ENCODE assay signal across 1 mouse cellular context in genomic region chr12:56345367-56346089, GRCm38 (mm10).
TF ChIP-seq lines count a peak whose summit lies in the region.

Mbip (minus strand) TSS chr12:56345894.

TF ChIP-seq in CH12.LX, 34 proteins besides CTCF, POLR2A, EP300 and RAD21 (continued from another document):
- no peak for TF ChIP-seq USF2 (conservative IDR thresholded peaks at IDR 0.05; ENCODE audit: low read depth, low read length)
- no peak; the same call in 1 of the 2 replicates for TF ChIP-seq MAX (IDR thresholded peaks at IDR 0.05; ENCODE audit: low read length)
- 0 out of 2 replicates have a peak, but pooled peaks have one; percentile 26 for TF ChIP-seq MYC (IDR thresholded peaks at IDR 0.05; ENCODE audit: low read depth, low read length)
- no peak for TF ChIP-seq SMC3 (IDR thresholded peaks at IDR 0.05; ENCODE audit: low read depth, low read length)
- no peak for TF ChIP-seq ZKSCAN1 (IDR thresholded peaks at IDR 0.05; ENCODE audit: borderline replicate concordance, low read depth, low read length)
- TF ChIP-seq BHLHE40 (IDR thresholded peaks at IDR 0.05; ENCODE audit: low read depth, low read length): no peak
- TF ChIP-seq KAT2A (IDR thresholded peaks at IDR 0.05; ENCODE audit: insufficient replicate concordance, low read length): 0 out of 2 replicates have a peak, but pooled peaks have one; percentile 22
- TF ChIP-seq POLR2AphosphoS2 (IDR thresholded peaks at IDR 0.05; ENCODE audit: low read depth, low read length): no peak
- TF ChIP-seq SIN3A (IDR thresholded peaks at IDR 0.05; ENCODE audit: low read length): peak; percentile 88
- TF ChIP-seq NRF1 (IDR thresholded peaks at IDR 0.05; ENCODE audit: low read depth, low read length): 0 out of 2 replicates have a peak, but pooled peaks have one; percentile 9
- TF ChIP-seq TCF12 (IDR thresholded peaks at IDR 0.05; ENCODE audit: low read depth, low read length): peak; percentile 73
